Mouse (Mus musculus) urinary bladder, adult 2 months (tissue): ENCODE measurements around the gene Amfr. TPM values are rescaled to one million over a fixed set of nuclear protein-coding genes. Genes with fewer than 3 reads are reported as not detected.
A peak's percentile ranks its signal among the peaks of the same experiment; 100 is the strongest.

Experiments
- DNase-seq: peaks from one replicate; pipeline ENCODE4 v3.0.0; 2022; ENCODE audit warnings: low spot score
- polyA plus RNA-seq: library from polyadenylated mRNA; depleted of rRNA; stranded (reverse); fragments of >200 nt; gene quantifications from 2 replicates; pipeline ENCODE4 v1.2.3, GENCODE M21; 2012; rRNA removed

The Amfr gene
- 83.0 and 90.3 TPM in 2 replicates for polyA plus RNA-seq

DNA sequence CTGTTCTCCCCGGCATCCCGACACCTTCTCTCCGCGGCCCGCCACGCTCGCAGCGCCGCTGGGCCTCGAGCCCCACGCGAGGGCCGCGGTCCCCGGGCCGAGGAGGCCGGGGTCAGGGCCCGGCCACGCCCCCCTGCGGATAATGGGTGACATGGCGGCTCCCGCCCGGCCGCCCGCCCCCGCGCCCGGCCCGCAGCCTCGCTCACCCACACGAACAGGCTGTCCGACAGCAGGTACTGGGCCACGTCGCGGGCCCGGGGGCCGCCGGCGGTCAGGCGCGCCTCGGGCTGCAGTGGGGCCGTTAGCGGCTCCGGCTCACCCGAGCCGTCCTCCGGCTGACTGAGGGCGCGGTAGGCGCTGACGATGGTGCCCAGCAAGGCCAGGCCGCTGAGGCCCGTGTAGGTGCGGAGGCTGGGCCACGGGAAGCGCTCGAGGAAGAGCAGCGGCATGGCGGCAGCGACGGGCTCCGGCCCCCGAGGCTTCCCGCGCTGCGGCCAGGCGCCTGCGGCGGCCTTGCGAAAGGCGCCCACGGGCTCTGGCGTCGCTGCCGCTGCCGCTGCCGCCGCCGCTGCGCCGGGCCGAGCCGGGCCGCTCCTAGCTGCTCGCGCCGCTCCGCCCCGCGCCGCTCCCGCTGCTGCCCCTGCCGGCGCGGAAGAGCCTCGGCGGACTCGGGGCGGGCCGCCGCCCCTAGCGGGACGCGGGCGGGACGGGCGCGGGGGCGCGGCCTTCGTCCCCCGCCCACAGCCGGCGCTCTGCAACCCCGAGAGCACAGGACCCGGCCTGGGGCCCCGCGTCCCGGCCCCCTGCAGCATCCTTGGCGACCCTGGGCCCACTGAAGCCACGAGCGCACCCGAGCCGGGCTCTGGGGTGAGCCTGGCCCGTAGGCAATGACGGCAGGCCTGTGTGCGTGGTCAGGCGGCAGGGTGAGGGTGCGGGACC, at the start of gene Amfr:
TSS of gene Amfr (minus strand) at position 830 of the 939 bp plus-strand sequence.
- peak; percentile 72 for DNase-seq

- DNase-seq, result no peak
These were observed 44.7 kb upstream of the Amfr start for GRCm38 (mm10) chr8:94057157-94057854.

DNA sequence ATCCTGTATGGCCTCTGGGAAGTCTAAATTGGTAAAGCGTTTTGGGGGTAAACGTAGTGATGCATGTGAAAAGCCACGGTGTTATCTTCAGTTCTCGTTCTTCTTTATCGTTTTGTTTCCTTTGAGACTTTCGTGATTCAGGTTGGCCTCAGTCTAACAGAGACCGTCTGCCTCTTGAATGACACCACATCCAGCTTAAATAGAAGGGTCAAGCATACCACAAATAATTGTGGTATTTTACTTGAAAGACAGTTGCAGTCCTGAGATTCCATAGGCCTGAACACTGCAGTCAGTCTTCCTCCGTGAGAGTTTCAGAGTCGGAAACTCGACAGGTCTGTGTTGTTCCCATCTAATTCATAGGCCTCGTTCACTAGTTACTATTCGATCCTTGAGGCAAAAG, 40.1 kb upstream of the Amfr start:
- DNase-seq, result no peak

DNA sequence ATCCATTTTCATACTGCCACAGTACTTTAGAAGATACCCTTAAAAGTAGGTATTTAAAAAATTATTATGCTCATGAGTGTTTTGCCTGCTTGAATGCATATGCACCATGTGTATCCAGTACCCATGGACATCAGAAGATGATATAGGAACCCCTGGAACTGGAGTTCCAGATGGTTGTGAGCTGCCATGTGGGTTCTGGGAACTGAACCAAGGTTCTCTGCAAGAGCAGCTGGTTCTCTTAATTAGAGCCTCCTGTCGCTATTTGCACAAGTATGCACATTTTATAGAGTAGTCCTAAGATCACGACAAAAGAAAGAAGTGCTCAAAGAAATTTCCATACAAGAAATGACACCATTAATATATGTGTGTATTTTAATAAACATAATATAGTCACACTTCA, 35.2 kb upstream of the Amfr start:
- DNase-seq, result no peak

DNA sequence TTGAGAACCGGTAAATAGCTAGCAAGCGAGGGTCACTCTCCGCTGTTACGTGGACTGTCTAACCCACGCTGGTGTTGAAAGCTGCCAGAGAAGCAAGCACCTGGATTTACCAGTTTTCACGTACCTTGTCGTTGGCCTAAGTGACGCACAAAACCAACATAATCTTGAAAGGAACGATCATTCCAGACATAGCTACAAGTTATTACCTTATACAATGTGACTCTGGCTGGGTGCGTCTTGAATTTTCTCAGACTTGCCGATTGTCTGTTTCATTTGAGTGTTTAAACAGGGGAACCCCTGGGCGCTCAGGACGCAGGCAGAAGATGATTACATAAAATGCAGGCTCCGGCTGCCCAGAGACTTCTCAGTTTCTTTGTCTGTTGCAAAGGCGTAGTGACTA, 25.2 kb upstream of the Amfr start:
- no peak for DNase-seq

DNA sequence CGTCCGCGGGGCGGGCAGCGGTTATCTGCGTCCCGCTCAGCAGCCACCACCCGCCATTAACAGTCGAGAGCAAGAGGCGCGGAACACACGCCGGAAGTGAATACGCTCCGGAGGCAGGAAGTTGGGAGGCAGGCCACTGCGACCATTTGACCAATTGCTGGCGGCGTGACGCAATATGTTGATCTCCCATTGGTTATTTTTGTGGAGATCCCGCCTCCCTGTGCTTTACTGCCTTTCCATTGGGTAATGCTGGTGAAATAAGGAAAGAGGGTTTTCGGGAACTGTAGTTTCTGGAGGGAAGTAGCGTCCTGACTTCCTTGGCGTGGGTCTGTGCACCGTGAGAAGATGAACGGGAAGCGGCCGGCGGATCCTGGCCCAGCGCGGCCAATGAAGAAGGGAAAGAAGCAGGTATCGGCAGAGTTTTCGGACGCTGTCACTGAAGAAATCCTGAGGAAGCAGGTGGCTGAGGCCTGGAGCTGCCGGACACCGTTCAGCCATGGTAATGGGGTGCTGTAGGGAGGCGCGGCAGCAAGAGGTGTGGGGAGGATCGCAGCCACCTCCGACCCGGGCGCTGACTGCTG, 24.4 kb upstream of the Amfr start, which contains the start of the genes Nudt21 and Ogfod1:
TSS of gene Nudt21 (minus strand) at position 88 of the 581 bp plus-strand sequence.
TSS of gene Ogfod1 (plus strand) at position 255 of the 581 bp plus-strand sequence.
- peak; percentile 67 for DNase-seq

- DNase-seq, result peak; percentile 49
These were observed 23.9 kb upstream of the Amfr start for GRCm38 (mm10) chr8:94036541-94036940.

GRCm38 (mm10) chr8:94035200-94035599, 22.6 kb upstream of the Amfr start:
- no peak for DNase-seq

GRCm38 (mm10) chr8:94033601-94034000, 21.0 kb upstream of the Amfr start:
- DNase-seq, result no peak

- no peak for DNase-seq
These were observed 17.1 kb upstream of the Amfr start for GRCm38 (mm10) chr8:94029701-94030100.

- DNase-seq, result no peak
These were observed 11.3 kb upstream of the Amfr start for GRCm38 (mm10) chr8:94023916-94024315.

DNA sequence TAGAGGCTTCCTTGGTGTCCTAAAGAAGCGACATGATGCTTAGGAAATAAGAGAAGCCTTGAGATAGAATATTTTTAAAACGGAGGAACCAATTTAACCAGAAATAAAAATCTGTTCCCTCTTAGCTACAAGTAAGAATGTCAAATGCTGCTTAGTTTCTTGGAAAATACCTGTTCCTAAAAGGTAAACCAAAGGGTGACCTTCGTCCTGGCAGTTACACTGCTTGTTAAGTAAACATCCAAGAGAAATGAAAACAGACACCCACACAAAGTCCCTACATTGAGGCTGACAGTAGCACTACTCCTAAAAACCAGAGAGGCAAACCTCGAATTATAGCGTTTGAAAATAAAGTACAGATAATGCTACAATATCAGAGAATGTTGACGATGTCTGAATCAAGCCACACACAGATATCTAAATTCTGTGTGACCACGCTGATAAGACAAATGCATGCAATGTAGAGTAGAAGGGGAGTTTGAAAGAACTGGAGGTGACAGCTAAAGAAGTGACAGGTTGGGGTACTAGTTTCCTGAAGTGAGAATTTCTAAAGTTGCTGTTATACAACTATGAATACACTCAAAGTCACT, 477 bp upstream of the Amfr start:
- DNase-seq, result no peak

- no peak for DNase-seq
These were observed 1.3 kb downstream of the Amfr start for GRCm38 (mm10) chr8:94011076-94012012.

DNA sequence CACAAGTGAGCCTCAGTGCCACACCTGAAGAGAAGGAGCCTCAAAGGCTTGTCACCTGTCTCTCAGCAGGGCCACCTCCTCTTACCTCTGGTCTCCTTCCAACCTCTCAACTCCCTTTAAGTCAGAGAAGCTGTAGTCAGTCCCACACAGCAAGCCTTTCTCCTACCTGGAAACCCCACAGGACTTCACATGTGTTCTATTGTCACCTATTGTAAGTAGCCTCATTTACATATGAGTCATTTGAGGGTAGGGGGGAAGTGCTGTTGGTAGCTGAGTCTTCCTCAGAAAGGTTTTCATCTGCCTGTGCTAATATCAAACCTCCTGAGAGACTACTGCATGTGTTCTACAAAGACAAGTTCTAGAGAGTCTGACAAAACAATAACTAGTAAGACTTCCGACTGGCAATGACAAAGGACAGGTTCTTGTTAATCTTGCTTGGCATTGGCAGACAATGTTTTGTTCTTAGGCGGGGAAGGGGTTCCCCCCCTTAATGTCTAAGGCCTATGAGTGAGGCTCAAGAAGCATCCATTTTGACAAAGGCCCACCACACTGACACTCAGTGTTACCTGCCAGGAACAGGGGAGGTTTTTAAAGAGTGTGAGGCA, 2.4 kb downstream of the Amfr start:
- DNase-seq, result no peak

GRCm38 (mm10) chr8:94009243-94009845, 3.3 kb downstream of the Amfr start:
- no peak for DNase-seq

DNA sequence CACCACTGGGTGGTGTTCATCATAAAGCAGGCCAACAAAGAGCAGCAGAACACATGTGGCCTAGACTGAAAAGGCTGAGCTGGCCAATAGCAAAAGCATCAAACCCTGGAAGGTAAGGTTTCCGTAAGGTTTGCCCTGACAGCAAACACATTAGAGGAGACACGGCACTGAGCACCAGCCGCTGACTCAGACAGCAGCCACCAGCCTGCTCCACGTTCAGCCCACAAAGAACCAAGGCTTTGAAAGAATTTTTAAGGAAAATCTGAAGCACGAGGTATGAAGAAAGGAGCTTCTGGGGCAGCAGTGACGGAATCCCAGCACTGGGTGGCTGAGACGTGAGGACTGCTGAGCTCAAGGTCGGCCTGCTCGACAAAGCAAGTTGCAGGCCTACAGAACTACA, 8.5 kb downstream of the Amfr start:
- DNase-seq, result no peak

DNA sequence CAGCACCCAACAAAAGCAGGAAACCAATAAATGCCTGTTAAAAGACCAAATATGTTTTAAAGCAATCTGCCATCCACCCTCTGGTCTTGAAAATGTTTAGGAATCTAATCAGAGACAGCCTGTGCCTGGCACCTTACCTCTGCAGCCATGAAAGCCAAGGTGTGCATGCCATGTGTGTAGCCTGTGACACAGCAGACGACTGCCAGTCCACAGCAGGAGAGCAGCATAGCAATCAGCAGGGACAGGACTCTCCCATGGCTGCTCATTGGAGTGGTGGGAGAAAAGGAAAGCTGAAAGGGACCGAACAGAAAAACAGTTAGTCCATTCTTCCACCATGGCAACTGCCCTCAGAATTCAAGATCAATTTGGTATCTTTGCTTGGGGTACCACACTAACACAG, 13.7 kb downstream of the Amfr start:
- DNase-seq, result no peak

DNA sequence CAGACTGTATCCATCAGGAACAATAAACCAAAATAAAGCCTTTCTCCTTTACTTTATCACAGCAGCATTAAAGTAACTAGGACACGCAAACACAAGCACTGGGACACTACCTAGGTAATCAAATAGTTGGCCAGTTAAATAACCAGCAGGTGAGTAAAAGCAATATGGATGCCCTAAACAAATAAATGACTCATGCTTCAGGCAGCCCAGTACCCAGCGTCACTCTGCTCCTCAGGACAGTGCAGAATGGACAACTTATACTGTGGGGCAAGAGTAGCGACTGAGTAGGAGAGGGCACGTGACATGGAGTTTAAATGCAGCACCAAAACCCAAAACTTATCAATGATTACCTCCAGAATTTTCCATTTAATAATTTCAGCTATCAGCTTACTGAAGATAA, 22.9 kb downstream of the Amfr start:
- no peak for DNase-seq

DNA sequence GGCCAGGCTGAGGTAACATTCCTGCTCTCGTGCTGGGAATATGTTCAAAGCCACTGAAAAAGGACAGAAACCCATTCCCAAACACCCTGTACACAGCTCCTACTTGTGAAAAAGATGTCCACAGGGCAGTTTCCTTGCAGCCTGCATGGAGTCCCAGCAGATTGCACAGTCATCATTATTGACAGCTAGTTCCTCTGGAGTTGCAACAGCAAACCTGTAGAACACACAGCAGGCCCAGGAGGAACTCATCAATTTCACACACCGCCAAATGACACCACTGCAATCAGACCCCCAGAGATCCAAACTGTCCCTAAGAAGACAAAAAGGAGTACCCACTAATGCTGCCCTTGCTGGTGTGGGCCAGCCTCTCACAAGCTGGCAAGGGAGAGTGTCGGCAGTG, 27.9 kb downstream of the Amfr start:
- DNase-seq, result no peak

DNA sequence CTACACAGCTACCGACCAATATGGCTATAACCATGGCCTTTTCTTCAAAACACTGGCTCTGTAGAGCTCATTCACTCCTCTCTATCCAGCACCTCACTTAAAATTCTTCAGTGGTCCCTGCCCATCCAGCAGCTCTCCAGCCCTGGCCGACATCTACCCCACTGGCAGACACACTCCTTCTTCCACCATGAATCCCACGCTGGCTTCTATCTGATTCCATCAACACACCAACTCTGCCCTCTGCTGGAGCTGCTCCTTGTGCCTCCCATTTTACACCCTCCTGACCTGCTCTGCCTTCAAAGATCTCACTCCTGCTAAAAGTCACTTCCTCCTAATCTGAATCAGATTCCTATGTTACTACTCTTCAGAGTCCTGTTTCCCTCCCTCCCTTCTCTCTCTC, 28.8 kb downstream of the Amfr start:
- DNase-seq, result no peak
